ENCODE assay signal across 15 mouse cellular contexts in the genomic region with DNA sequence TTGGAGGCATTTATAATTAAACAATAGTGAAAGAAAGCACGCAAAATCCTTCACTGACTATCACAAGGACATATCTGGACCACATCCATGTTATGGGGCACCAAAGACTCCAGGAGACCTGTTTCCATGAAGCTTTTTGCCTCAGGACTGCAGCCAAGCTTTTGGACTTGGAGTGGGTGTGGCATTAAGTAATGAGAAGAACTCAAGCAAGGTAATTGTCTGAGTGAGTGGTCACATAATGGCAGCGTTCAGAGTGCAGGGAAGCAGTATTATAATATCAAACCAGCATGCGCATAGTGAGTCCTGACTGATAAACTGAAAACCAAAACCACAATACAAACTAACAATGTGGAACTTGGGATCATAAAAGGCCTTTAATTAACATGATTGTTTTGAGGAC.
"Had no signal": no experiment of that assay in that cellular context is flagged by ENCODE, and none has a peak within 500 bp of the region (broad histone marks: within the 10 kb centered on the region; RNA-seq: fewer than 3 reads in every experiment).

No protein-coding gene starts in this region.

- H3K4me3 ChIP-seq: lung, embryonic 15.5 days; megakaryocyte, embryonic 14.5 days; midbrain, embryonic 13.5 days; midbrain, embryonic 15.5 days; neural tube, embryonic 12.5 days; stomach, embryonic 15.5 days had no signal

- H3K36me3 ChIP-seq: lung, embryonic 15.5 days; midbrain, embryonic 13.5 days; midbrain, embryonic 15.5 days; neural tube, embryonic 12.5 days; stomach, embryonic 15.5 days had no signal

- H3K27me3 ChIP-seq: lung, embryonic 15.5 days; megakaryocyte, embryonic 14.5 days; midbrain, embryonic 13.5 days; midbrain, embryonic 15.5 days; neural tube, embryonic 12.5 days; stomach, embryonic 15.5 days had no signal

- H3K27ac ChIP-seq: lung, embryonic 15.5 days; macrophage; midbrain, embryonic 13.5 days; midbrain, embryonic 15.5 days; neural tube, embryonic 12.5 days; stomach, embryonic 15.5 days; stomach, postnatal 0 days had no signal

- H3K9me3 ChIP-seq: lung, embryonic 15.5 days; megakaryocyte, embryonic 14.5 days; midbrain, embryonic 13.5 days; midbrain, embryonic 15.5 days; neural tube, embryonic 12.5 days; stomach, embryonic 15.5 days had no signal

- DNase-seq: lung, adult 18-20 months; lung, postnatal 14 days; lung, postnatal 36 days; right cerebral cortex, postnatal 14 days; thymus, adult 2 months; thymus, postnatal 25 days; thymus, postnatal 4 days had no signal

- H3K4me1 ChIP-seq: lung, embryonic 15.5 days; midbrain, embryonic 13.5 days; midbrain, embryonic 15.5 days; neural tube, embryonic 12.5 days; stomach, embryonic 15.5 days had no signal
